Comparison of ENCODE assay signal across 19 mouse cellular contexts in genomic region chr12:102330731-102331130, GRCm38 (mm10). TPM values are rescaled to one million over a fixed set of nuclear protein-coding genes. Genes with fewer than 3 reads are reported as not detected.
A peak's percentile ranks its signal among the peaks of the same experiment; 100 is the strongest.
DNase-seq lines count a peak whose midpoint lies in the region; ATAC-seq and TF ChIP-seq lines count a peak whose summit lies in the region.
"Had no signal": no experiment of that assay in that cellular context is flagged by ENCODE, and none has a peak within 500 bp of the region (broad histone marks: within the 10 kb centered on the region; RNA-seq: fewer than 3 reads in every experiment).

No protein-coding gene starts in this region.

- H3K9me3 ChIP-seq in heart, postnatal 0 days (replicated peaks; ENCODE audit: control insufficient read depth, low read length) = no peaks in the 10 kb centered on the region
- no peaks in the 10 kb centered on the region for H3K9me3 ChIP-seq in kidney, embryonic 16.5 days (ENCODE audit: low read length)
- H3K9me3 ChIP-seq in CH12.LX (replicated peaks; ENCODE audit: low read length) = no peaks in the 10 kb centered on the region
- H3K9me3 ChIP-seq: embryonic facial prominence, embryonic 13.5 days; embryonic facial prominence, embryonic 15.5 days; forebrain, embryonic 10.5 days; forebrain, embryonic 12.5 days had no signal

- no peak for TF ChIP-seq POLR2A in kidney, adult 2 months (IDR thresholded peaks at IDR 0.05; ENCODE audit: low read depth, low read length)
- no peak for TF ChIP-seq POLR2A in CH12.LX (IDR thresholded peaks at IDR 0.05; ENCODE audit: low read depth, low read length)

- in situ Hi-C loops in CH12.LX (cut with MboI; ENCODE audit: low pct_ligation_motif_present, low pct_unique_long_range_greater_than_20kb, low sequenced_read_pairs) = loop anchor here (10.0 kb wide), 2 partner anchors 54 to 146 kb away; no protein-coding TSS in a partner anchor

- H3K27me3 ChIP-seq in heart, postnatal 0 days (ENCODE audit: control insufficient read depth, insufficient read depth, low read length) = no peaks in the 10 kb centered on the region
- no peaks in the 10 kb centered on the region for H3K27me3 ChIP-seq in kidney, adult 2 months (replicated peaks; ENCODE audit: control insufficient read depth, insufficient read depth, low read length)
- H3K27me3 ChIP-seq in kidney, embryonic 16.5 days (ENCODE audit: insufficient read depth, low read length) = no peaks in the 10 kb centered on the region
- H3K27me3 ChIP-seq in CH12.LX (replicated peaks) = no peaks in the 10 kb centered on the region
- H3K27me3 ChIP-seq: embryonic facial prominence, embryonic 13.5 days; embryonic facial prominence, embryonic 15.5 days; forebrain, embryonic 12.5 days had no signal

- dilution Hi-C loops in CH12.LX (cut with MboI; ENCODE audit: extremely low pct_ligation_motif_present, extremely low pct_unique_long_range_greater_than_20kb, low sequenced_read_pairs) = no loop called here

- peaks cover 10% of the 10 kb centered on the region; the same call in 1 of the 2 replicates for H3K36me3 ChIP-seq in heart, postnatal 0 days (replicated peaks; ENCODE audit: control insufficient read depth, insufficient read depth, low read length)
- H3K36me3 ChIP-seq in kidney, adult 2 months (ENCODE audit: control insufficient read depth, insufficient read depth, low read length) = no peaks in the 10 kb centered on the region; the same call in 1 of the 2 replicates
- peaks cover 8% of the 10 kb centered on the region; the same call in 1 of the 2 replicates for H3K36me3 ChIP-seq in kidney, embryonic 16.5 days (ENCODE audit: insufficient read depth, low read length)
- H3K36me3 ChIP-seq in CH12.LX (replicated peaks in 1 of 2; ENCODE audit: control insufficient read depth in 1 of 2, insufficient read depth in 1 of 2, low read length in 1 of 2) = peaks cover 0 to 32% of the 10 kb centered on the region in 2 experiments
- H3K36me3 ChIP-seq: embryonic facial prominence, embryonic 13.5 days; embryonic facial prominence, embryonic 15.5 days; forebrain, embryonic 10.5 days; forebrain, embryonic 12.5 days had no signal

- ATAC-seq in heart, postnatal 0 days (ENCODE audit: insufficient read depth, low read depth) = no peak
- no peak for ATAC-seq in kidney, embryonic 16.5 days (ENCODE audit: low FRiP score, low TSS enrichment)
- ATAC-seq: forebrain, embryonic 14.5 days; forebrain, embryonic 16.5 days had no signal

- no peak overlapping the region for H3K4me2 ChIP-seq in heart, postnatal 0 days (ENCODE audit: low read depth, low read length)
- no peak overlapping the region for H3K4me2 ChIP-seq in kidney, embryonic 16.5 days (replicated peaks; ENCODE audit: low read depth, low read length)
- peak overlapping the region; percentile 32 for H3K4me2 ChIP-seq in CH12.LX (ENCODE audit: insufficient read depth, low read depth, poor library complexity, severe bottlenecking)
- H3K4me2 ChIP-seq: embryonic facial prominence, embryonic 13.5 days; embryonic facial prominence, embryonic 15.5 days; forebrain, embryonic 12.5 days had no signal

- no peak overlapping the region for H3K27ac ChIP-seq in heart, postnatal 0 days (ENCODE audit: low read depth)
- no peak overlapping the region for H3K27ac ChIP-seq in kidney, adult 2 months (ENCODE audit: insufficient read depth, low read depth, low read length)
- no peak overlapping the region for H3K27ac ChIP-seq in kidney, embryonic 16.5 days (ENCODE audit: low read length)
- H3K27ac ChIP-seq in CH12.LX (ENCODE audit: insufficient read depth, low read depth) = peak overlapping the region; percentile 85
- H3K27ac ChIP-seq: embryonic facial prominence, embryonic 13.5 days; embryonic facial prominence, embryonic 15.5 days; forebrain, embryonic 10.5 days; forebrain, embryonic 12.5 days had no signal

- H3K4me1 ChIP-seq in heart, postnatal 0 days (ENCODE audit: control insufficient read depth, insufficient read depth) = peaks cover 6% of the 10 kb centered on the region; the same call in 1 of the 2 replicates
- peaks cover 4% of the 10 kb centered on the region; the same call in 1 of the 2 replicates for H3K4me1 ChIP-seq in kidney, adult 2 months (ENCODE audit: control insufficient read depth, insufficient read depth, low read length)
- no peaks in the 10 kb centered on the region for H3K4me1 ChIP-seq in kidney, embryonic 16.5 days (ENCODE audit: insufficient read depth, low read length)
- peaks cover 39 to 91% of the 10 kb centered on the region in 2 experiments for H3K4me1 ChIP-seq in CH12.LX (ENCODE audit: control insufficient read depth in 1 of 2, insufficient read depth in 2 of 2)
- H3K4me1 ChIP-seq: embryonic facial prominence, embryonic 13.5 days; embryonic facial prominence, embryonic 15.5 days; forebrain, embryonic 10.5 days; forebrain, embryonic 12.5 days had no signal

- H3K79me2 ChIP-seq in CH12.LX (replicated peaks; ENCODE audit: control insufficient read depth, extremely low read depth, insufficient read depth, poor library complexity, severe bottlenecking) = no peaks in the 10 kb centered on the region

- H3K9ac ChIP-seq in heart, postnatal 0 days (replicated peaks; ENCODE audit: low read depth, low read length) = no peak overlapping the region
- H3K9ac ChIP-seq in kidney, embryonic 16.5 days (replicated peaks; ENCODE audit: low read length) = no peak overlapping the region
- H3K9ac ChIP-seq in CH12.LX (ENCODE audit: insufficient read depth, low read depth) = no peak overlapping the region
- H3K9ac ChIP-seq: embryonic facial prominence, embryonic 13.5 days; embryonic facial prominence, embryonic 15.5 days; forebrain, embryonic 12.5 days had no signal

- peak; percentile 18 to 35 for DNase-seq in cerebellum, postnatal 14 days
- DNase-seq in cerebellum, adult 9-11 months = no peak
- DNase-seq in heart, postnatal 0 days (ENCODE audit: low spot score) = no peak
- no peak for DNase-seq in heart, postnatal 4 days
- DNase-seq in kidney, adult 2 months = peak; percentile 19
- peak; percentile 54 for DNase-seq in CH12.LX (ENCODE audit: extremely low read depth)
- DNase-seq in adrenal gland, postnatal 14 days = no peak
- DNase-seq: adrenal gland, adult 2 months; adrenal gland, postnatal 25 days; cerebellum, adult 11-12 months; embryo, embryonic 11 days had no signal

- 0 out of 2 replicates have a peak, but pooled peaks have one; percentile 2 for TF ChIP-seq CTCF in heart, postnatal 0 days (IDR thresholded peaks at IDR 0.05; ENCODE audit: low read depth)
- TF ChIP-seq CTCF in kidney, adult 2 months (conservative IDR thresholded peaks at IDR 0.05; ENCODE audit: insufficient read depth, insufficient read length, low read depth, low read length) = 0 out of 2 replicates have a peak, but pooled peaks have one; percentile 12
- no peak for TF ChIP-seq CTCF in CH12.LX (conservative IDR thresholded peaks at IDR 0.05 in 1 of 2, IDR thresholded peaks at IDR 0.05 in 1 of 2; ENCODE audit: low read depth in 2 of 2, low read length in 2 of 2)

- no peak overlapping the region for H3K4me3 ChIP-seq in heart, postnatal 0 days (ENCODE audit: low read depth, low read length)
- H3K4me3 ChIP-seq in kidney, adult 2 months (ENCODE audit: insufficient read depth, low read depth, low read length) = no peak overlapping the region
- H3K4me3 ChIP-seq in kidney, embryonic 16.5 days (ENCODE audit: low read length) = no peak overlapping the region
- H3K4me3 ChIP-seq in CH12.LX (replicated peaks in 1 of 3; ENCODE audit: low read depth in 2 of 3, low read length in 2 of 3, poor library complexity in 1 of 3) = no peak overlapping the region
- H3K4me3 ChIP-seq: embryonic facial prominence, embryonic 13.5 days; embryonic facial prominence, embryonic 15.5 days; erythroblast, embryonic 14.5 days; forebrain, embryonic 10.5 days; forebrain, embryonic 12.5 days had no signal

- TF ChIP-seq RAD21 in CH12.LX (IDR thresholded peaks at IDR 0.05; ENCODE audit: low read depth, low read length) = no peak; the same call in 1 of the 2 replicates

- TF ChIP-seq EP300 in heart, postnatal 0 days (IDR thresholded peaks at IDR 0.05; ENCODE audit: low read depth) = no peak
- no peak for TF ChIP-seq EP300 in CH12.LX (IDR thresholded peaks at IDR 0.05; ENCODE audit: low read length)

TF ChIP-seq in CH12.LX, 34 proteins besides CTCF, POLR2A, EP300 and RAD21 (continues in another document):
- TF ChIP-seq SMC3 (IDR thresholded peaks at IDR 0.05; ENCODE audit: low read depth, low read length) (no peak), TCF12 (IDR thresholded peaks at IDR 0.05; ENCODE audit: low read depth, low read length) (0 out of 2 replicates have a peak, but pooled peaks have one; percentile 20), CHD1 (IDR thresholded peaks at IDR 0.05; ENCODE audit: low read depth, low read length) (no peak), ZC3H11A (IDR thresholded peaks at IDR 0.05; ENCODE audit: low read depth, low read length) (no peak), JUND (conservative IDR thresholded peaks at IDR 0.05; ENCODE audit: low read depth, low read length) (no peak), RCOR1 (conservative IDR thresholded peaks at IDR 0.05; ENCODE audit: low read depth, low read length) (no peak; the same call in 1 of the 2 replicates), KAT2A (IDR thresholded peaks at IDR 0.05; ENCODE audit: insufficient replicate concordance, low read length) (no peak), ZNF384 (IDR thresholded peaks at IDR 0.05; ENCODE audit: low read depth, low read length) (no peak), USF2 (conservative IDR thresholded peaks at IDR 0.05; ENCODE audit: low read depth, low read length) (no peak), BHLHE40 (IDR thresholded peaks at IDR 0.05; ENCODE audit: low read depth, low read length) (0 out of 2 replicates have a peak, but pooled peaks have one; percentile 43), IRF4 (IDR thresholded peaks at IDR 0.05; ENCODE audit: low read depth, low read length) (peak; percentile 84), ELF1 (IDR thresholded peaks at IDR 0.05; ENCODE audit: low read depth, low read length) (peak; percentile 34; the same call in 1 of the 2 replicates), MYC (IDR thresholded peaks at IDR 0.05; ENCODE audit: low read depth, low read length) (peak; percentile 79; the same call in 1 of the 2 replicates), UBTF (IDR thresholded peaks at IDR 0.05; ENCODE audit: low read depth, low read length) (no peak), E2F4 (IDR thresholded peaks at IDR 0.05; ENCODE audit: insufficient replicate concordance, low read depth, low read length) (no peak), GABPA (IDR thresholded peaks at IDR 0.05; ENCODE audit: insufficient replicate concordance, low read depth, low read length) (no peak)

RNA-seq across cellular contexts. Expression of gene Rin3, which starts 47.9 kb away (rescaled TPM):
- 11.6 and 13.4 TPM in 2 replicates for total RNA-seq in heart, postnatal 0 days (2014; rRNA removed; ENCODE audit: low replicate concordance)
- 4.6 TPM in 2 replicates for polyA plus RNA-seq in heart, postnatal 0 days (2015; fragmentation: Nextera tagmentation; extraction: Ambion mirVana)
- total RNA-seq in heart, postnatal 4 days (2021) = 10 to 100 TPM; 21.1 to 21.5 TPM
- polyA plus RNA-seq in kidney, adult 2 months (2012; rRNA removed) = 11.6 and 15.4 TPM in 2 replicates
- polyA plus RNA-seq in kidney, embryonic 16.5 days (2015; fragmentation: Nextera tagmentation; extraction: Ambion mirVana) = 8.7 and 9.1 TPM in 2 replicates
- total RNA-seq in CH12.LX (2012; rRNA removed) (6.5 and 8.4 TPM in 2 replicates), CH12.LX (2014; rRNA removed) (2.4 and 3.3 TPM in 2 replicates)
- 9.0 and 10.0 TPM in 2 replicates for polyA plus RNA-seq in CH12.LX (2012; ENCODE audit: insufficient read length, low read depth)
- total RNA-seq in adrenal gland, postnatal 14 days (2021) = 19.3 and 28.1 TPM in 2 replicates

Comparison
In these comparisons a context has a peak if more than half of its experiments do, and no peak if none do; other contexts are left out.
1. DNase-seq: peak in cerebellum, postnatal 14 days (2 of 2), kidney, adult 2 months (single experiment) and CH12.LX (single experiment); none in cerebellum, adult 9-11 months (single experiment), heart, postnatal 0 days (single experiment), heart, postnatal 4 days (single experiment) and adrenal gland, postnatal 14 days (single experiment).
2. CTCF ChIP-seq: peak in heart, postnatal 0 days (single experiment) and kidney, adult 2 months (single experiment); none in CH12.LX (0 of 2).